Mouse (Mus musculus) heart, embryonic 16.5 days (tissue): ENCODE measurements around the gene Gm10260. TPM values are rescaled to one million over a fixed set of nuclear protein-coding genes. Genes with fewer than 3 reads are reported as not detected.

Experiments
- ATAC-seq: fragments of 200-750 bp; cut with Nextera tagmentation; replicated peaks from 2 replicates; pipeline ENCODE4 v1.8.0; 2017; ENCODE audit warnings: moderate number of reproducible peaks; ENCODE audit not compliant: insufficient read depth, low FRiP score; ENCODE audit errors: extremely low read depth
- H3K27ac ChIP-seq: fragments of 300-500 bp; sonication (generic); 2 replicates; pipeline ENCODE4 v1.5.1; 2014; ENCODE audit warnings: mild to moderate bottlenecking, low read length, control low read depth, moderate library complexity
- H3K27me3 ChIP-seq: fragments of 300-500 bp; sonication (generic); 2 replicates; pipeline ENCODE4 v1.6.1; 2014; ENCODE audit warnings: low read length, mixed read lengths; ENCODE audit not compliant: control insufficient read depth, insufficient read depth
- H3K36me3 ChIP-seq: fragments of 300-500 bp; sonication (generic); 2 replicates; pipeline ENCODE4 v1.6.1; 2014; ENCODE audit not compliant: control insufficient read depth, insufficient read depth
- H3K4me1 ChIP-seq: fragments of 300-500 bp; sonication (generic); 2 replicates; pipeline ENCODE4 v1.6.1; 2014; ENCODE audit warnings: low read length, mixed read lengths; ENCODE audit not compliant: control insufficient read depth, insufficient read depth
- H3K4me2 ChIP-seq: fragments of 300-500 bp; sonication (generic); 2 replicates; pipeline ENCODE4 v1.6.1; 2014; ENCODE audit warnings: low read depth, mild to moderate bottlenecking, control low read depth, low read length
- H3K4me3 ChIP-seq: fragments of 300-500 bp; sonication (generic); 2 replicates; pipeline ENCODE4 v1.5.1; 2014; ENCODE audit warnings: mild to moderate bottlenecking, control low read depth, low read length
- H3K9ac ChIP-seq: fragments of 300-500 bp; sonication (generic); 2 replicates; pipeline ENCODE4 v1.6.1; 2014; ENCODE audit warnings: low read length, control low read depth
- H3K9me3 ChIP-seq: fragments of 300-500 bp; sonication (generic); replicated peaks from 2 replicates; pipeline ENCODE4 v1.6.1; 2016; ENCODE audit warnings: low read length; ENCODE audit not compliant: control insufficient read depth
- WGBS: fragments of 180-500 bp; shearing (Covaris S2); extraction: QIAGEN DNeasy Blood & Tissue Kit; methylation state at CpG from one replicate; pipeline ENCODE4 v1.1.7; 2014; 5-methylcytosine and 5-hydroxymethylcytosine counted together
- polyA plus RNA-seq: library from polyadenylated mRNA; unstranded; fragments of >200 nt; fragmentation: Nextera tagmentation; extraction: Ambion mirVana; gene quantifications from 2 replicates; pipeline ENCODE4 v1.2.1, GENCODE M21; 2015

Gene Gm10260
- polyA plus RNA-seq, 1 experiment from 2014 or later: 21.3 TPM

DNA sequence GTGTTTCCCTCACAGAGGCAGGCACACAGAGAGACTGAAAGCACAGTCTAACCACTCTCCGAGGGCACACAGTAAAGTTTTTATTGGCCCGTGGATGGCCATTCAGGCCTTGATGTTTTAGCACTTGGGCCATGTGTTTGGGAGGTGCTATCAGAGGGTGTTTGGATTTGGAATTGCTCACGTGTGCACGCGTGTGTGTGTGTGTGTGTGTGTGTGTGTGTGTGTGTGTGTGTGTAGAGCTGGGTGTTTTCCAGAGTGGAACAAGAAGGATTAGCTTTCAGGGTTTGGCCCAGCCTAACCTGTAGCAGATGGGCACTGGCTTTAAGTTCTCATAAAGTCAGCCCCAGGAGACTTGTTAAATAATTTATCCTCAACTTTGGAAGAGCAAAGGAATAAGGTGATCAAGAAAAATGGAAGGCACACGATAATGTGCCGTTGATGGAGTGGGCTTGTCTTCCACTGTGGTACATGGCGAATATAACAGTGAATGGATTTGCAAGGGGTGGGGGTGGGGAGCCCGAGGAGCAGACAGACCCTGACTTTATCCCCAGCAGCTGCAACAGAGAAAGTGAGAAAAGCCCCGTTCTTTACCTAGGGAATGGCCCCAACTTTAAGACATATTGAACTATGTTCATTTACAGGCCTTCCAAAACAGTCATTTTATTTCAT, 24.9 kb upstream of the Gm10260 start:
- Histone ChIP-seq H3K36me3 (no peaks in the 10 kb centered on the region), H3K4me2 (no peak overlapping the region), H3K4me3 (no peak overlapping the region), H3K9ac (no peak overlapping the region), H3K27me3 (no peaks in the 10 kb centered on the region), H3K27ac (no peak overlapping the region), H3K9me3 (no peaks in the 10 kb centered on the region), H3K4me1 (peaks cover 15% of the 10 kb centered on the region)
- 76% methylated on average over 10 of the region's 10 CpGs for WGBS
- no peak for ATAC-seq

DNA sequence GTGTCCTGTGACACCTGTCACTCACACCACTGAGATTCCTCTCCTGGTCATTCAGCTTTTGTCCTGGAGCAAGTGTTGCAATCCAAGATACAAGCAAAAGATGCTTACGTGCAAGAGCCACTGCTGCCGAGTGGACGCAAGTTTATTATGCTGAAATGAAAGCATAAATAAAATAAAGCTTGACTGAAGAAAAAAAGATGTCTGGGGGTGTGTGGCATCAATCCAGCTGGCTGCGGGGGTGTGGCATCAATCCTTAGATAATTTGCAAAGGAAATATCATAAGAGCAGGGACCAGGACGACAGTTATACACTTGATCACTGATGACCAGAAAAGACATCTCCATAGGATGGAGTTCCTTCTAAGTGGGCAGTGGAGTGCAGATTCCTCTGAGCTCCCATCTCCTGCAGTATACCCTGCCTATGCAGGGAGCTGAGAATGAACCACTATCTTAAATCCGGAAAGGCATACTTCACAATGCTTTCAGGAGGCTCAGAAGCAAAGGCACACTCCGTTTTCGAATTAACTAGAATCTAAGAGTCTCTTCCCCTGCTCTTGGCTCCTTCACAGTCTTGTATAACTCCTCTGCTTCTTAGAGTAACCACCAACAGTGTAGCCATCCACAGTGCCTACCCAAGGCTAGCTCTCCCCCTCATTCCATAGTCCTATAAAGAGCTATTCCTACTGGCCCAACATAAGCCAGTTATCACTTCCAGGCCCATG, 23.2 kb upstream of the Gm10260 start:
- Histone ChIP-seq H3K27ac (no peak overlapping the region), H3K36me3 (no peaks in the 10 kb centered on the region), H3K9me3 (no peaks in the 10 kb centered on the region), H3K4me1 (peaks cover 18% of the 10 kb centered on the region), H3K4me3 (no peak overlapping the region), H3K9ac (no peak overlapping the region), H3K4me2 (no peak overlapping the region), H3K27me3 (no peaks in the 10 kb centered on the region)
- 82% methylated on average over 8 of the region's 8 CpGs for WGBS
- ATAC-seq: no peak

DNA sequence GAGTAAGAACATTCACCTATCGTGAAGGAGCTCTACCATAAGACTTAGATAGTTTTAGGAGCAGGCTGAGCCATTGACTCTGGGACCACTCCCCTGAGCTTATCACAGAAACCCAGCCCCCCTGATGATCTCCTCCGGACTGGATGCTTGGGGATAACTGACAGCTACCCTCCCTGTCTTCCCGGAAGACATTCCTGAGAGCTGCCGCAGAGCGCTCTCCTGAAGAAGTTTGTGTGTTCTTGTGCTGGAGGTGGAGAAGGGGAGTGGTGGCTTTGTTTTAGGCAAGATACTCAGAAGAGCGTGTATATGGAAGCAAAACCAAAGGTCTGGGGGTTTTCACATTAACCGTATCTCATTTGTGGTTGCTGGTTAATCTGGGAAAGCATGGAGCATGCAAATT, 21.6 kb upstream of the Gm10260 start:
- no peak overlapping the region for H3K4me3 ChIP-seq
- no peaks in the 10 kb centered on the region for H3K36me3 ChIP-seq
- H3K27ac ChIP-seq: no peak overlapping the region
- no peaks in the 10 kb centered on the region for H3K27me3 ChIP-seq
- WGBS: 33% methylated on average over 7 of the region's 7 CpGs
- H3K9me3 ChIP-seq: no peaks in the 10 kb centered on the region
- H3K4me1 ChIP-seq: peaks cover 23% of the 10 kb centered on the region
- H3K4me2 ChIP-seq: no peak overlapping the region; the same call in 1 of the 2 replicates
- ATAC-seq: no peak
- no peak overlapping the region for H3K9ac ChIP-seq

DNA sequence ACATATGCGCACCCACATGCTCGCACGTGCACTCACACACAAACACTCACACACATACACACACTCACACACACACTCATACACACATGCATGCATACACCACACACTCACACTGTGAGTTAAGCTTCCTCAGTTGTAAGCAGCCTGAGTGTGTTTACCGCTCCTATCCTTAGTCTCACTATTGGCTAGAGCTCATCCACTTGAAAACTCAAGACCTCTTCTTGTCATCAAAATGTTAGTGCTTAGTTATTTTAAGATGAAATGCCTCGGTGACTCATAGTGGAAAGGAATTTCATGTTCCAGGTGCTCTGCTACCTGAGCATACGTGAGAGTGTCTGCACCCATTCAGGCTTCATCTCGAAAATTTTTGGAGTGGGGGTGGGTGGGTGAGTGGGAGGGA, 21.2 kb upstream of the Gm10260 start:
- H3K36me3 ChIP-seq: no peaks in the 10 kb centered on the region
- no peak for ATAC-seq
- WGBS: 56% methylated on average over 7 of the region's 7 CpGs
- H3K27me3 ChIP-seq: no peaks in the 10 kb centered on the region
- H3K4me2 ChIP-seq: no peak overlapping the region; the same call in 1 of the 2 replicates
- peaks cover 27% of the 10 kb centered on the region for H3K4me1 ChIP-seq
- H3K27ac ChIP-seq: no peak overlapping the region
- no peak overlapping the region for H3K4me3 ChIP-seq
- no peaks in the 10 kb centered on the region for H3K9me3 ChIP-seq
- H3K9ac ChIP-seq: no peak overlapping the region

DNA sequence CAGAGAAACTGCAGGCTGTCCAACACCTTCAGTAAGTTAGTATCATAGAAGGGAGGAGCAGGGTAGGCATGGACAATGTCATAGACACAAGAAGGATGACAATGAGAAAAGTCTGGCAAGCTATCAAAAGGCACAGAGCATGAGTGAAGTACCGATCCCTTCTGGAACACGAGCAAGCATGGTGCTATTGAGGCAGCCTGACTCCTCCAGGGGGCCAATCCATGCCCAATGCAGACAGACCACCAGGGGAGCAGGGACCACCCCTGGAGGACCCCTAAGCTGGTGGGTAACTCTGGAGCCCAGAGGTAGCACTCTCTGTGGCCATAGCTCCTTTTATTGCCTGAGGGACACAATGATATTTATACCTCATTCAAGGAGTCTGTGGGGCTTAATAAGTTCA, 20.1 kb upstream of the Gm10260 start:
- H3K9ac ChIP-seq: no peak overlapping the region
- WGBS: 37% methylated on average over 2 of the region's 2 CpGs
- no peak for ATAC-seq
- H3K36me3 ChIP-seq: no peaks in the 10 kb centered on the region
- no peak overlapping the region for H3K4me3 ChIP-seq
- H3K27ac ChIP-seq: no peak overlapping the region
- H3K4me2 ChIP-seq: no peak overlapping the region
- H3K4me1 ChIP-seq: peaks cover 31% of the 10 kb centered on the region
- no peaks in the 10 kb centered on the region for H3K9me3 ChIP-seq
- H3K27me3 ChIP-seq: no peaks in the 10 kb centered on the region

DNA sequence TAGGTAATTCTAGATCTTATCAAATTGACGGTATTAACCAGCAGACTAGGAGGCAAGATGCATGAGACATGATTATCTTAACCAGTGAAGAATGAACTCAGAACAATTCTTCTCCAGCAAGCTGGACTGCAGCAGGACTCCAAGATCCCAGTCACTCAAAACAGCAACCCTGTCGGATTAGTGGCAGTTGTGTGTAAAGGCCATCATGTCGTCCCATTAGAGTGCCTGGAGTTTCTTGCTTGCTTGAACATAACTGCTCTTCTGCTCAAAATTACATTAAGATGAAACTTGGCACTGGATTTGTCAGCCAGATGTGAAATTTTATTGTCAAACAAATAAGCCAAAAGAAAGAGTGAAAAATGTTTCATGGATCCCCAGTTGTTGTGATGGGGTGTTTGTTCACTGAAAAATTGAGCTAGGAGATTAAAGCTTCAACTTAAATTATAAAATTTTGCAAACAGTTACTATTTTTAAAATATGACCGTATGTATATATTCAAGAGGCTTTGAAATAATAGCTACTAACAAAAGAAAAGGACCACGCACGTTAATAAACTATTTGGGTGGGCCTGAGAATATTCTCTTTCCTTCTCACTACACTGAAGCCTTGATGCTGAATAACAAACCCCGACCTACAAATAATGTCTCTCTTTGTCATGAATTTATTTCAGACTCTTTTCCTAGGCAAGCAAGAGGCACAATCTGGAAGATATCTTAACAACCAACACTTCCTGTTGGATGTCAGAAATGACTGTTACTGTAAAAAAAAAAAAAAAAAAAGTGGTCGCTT, 19.4 kb upstream of the Gm10260 start:
- Histone ChIP-seq H3K9ac (no peak overlapping the region), H3K4me3 (no peak overlapping the region), H3K9me3 (no peaks in the 10 kb centered on the region), H3K36me3 (no peaks in the 10 kb centered on the region), H3K4me1 (peaks cover 31% of the 10 kb centered on the region), H3K27me3 (no peaks in the 10 kb centered on the region), H3K27ac (no peak overlapping the region; the same call in 1 of the 2 replicates), H3K4me2 (no peak overlapping the region)
- WGBS: 72% methylated on average over 8 of the region's 8 CpGs
- no peak for ATAC-seq

DNA sequence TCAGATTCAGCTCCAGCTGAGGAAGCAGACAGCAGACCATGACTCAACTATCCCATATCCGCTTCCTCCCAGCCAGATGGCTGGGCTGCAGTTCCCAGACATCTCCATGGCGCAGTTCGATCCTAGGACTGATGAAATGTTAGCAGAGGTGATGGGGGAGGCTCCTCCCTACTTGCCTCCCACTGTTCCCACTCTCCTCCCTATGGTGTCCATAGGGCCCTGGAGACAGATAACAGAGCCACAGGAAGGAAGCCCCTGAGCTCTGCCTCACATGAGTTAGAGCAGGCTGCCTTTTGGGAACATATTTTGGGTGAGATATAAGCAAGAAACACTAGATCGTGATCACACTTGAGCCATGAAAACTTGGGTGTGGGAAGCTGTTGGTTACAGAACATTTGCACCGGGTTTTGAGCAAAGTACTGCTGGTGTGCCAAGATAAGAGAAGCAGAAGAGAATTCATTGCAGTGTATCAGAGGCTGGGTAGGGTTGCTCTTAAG, 18.3 kb upstream of the Gm10260 start:
- Histone ChIP-seq H3K4me1 (peaks cover 31% of the 10 kb centered on the region), H3K9ac (no peak overlapping the region), H3K27ac (no peak overlapping the region; the same call in 1 of the 2 replicates), H3K36me3 (no peaks in the 10 kb centered on the region), H3K4me3 (no peak overlapping the region), H3K4me2 (no peak overlapping the region), H3K27me3 (no peaks in the 10 kb centered on the region), H3K9me3 (no peaks in the 10 kb centered on the region)
- ATAC-seq: no peak
- WGBS: 62% methylated on average over 5 of the region's 5 CpGs

DNA sequence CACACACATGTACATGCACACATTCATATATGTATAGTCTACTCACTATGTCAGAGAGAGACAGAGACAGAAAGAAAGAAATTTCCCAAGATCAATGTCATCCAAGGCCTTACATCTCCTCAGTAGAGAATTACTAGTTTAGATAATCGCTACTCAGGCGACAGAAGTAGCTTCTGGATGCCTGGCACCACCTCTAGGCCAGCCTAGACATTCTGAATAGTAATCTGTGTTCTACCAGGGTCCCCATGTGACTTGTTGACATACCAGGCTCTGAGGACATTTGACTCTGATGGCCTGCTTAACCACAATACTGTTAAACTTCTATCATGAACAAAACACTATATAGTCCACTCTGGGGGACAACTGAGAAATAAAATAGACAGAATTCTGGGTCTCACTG, 17.2 kb upstream of the Gm10260 start:
- Histone ChIP-seq H3K9ac (no peak overlapping the region), H3K4me1 (peaks cover 33% of the 10 kb centered on the region), H3K27ac (no peak overlapping the region), H3K36me3 (no peaks in the 10 kb centered on the region), H3K9me3 (no peaks in the 10 kb centered on the region), H3K4me3 (no peak overlapping the region), H3K27me3 (no peaks in the 10 kb centered on the region), H3K4me2 (no peak overlapping the region)
- ATAC-seq: no peak
- WGBS: 55% methylated on average over 2 of the region's 2 CpGs

DNA sequence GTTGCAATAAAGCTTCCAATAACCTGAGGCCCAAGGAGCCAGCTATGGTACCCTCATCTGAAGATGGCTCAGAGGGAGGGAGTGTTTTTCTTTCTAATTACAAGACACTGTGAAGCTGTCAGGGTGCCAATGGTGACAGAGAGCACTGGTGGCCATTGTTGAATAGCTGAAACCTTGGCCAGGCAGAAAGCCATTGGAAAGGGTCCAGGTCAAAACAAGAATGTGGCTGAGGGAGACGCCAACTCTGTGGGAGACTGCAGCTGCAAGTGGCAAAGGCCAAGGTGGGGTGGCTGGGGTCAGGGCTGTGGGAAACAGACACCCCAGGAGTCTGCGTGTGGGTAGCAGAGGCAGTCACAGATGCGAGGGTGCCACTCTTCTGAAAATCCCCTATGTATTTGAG, 16.3 kb upstream of the Gm10260 start:
- ATAC-seq: peak; percentile 64; the same call in 1 of the 2 replicates
- H3K4me3 ChIP-seq: no peak overlapping the region
- peaks cover 3% of the 10 kb centered on the region for H3K9me3 ChIP-seq
- no peaks in the 10 kb centered on the region for H3K27me3 ChIP-seq
- no peak overlapping the region for H3K9ac ChIP-seq
- peaks cover 32% of the 10 kb centered on the region for H3K4me1 ChIP-seq
- peak overlapping the region; percentile 45 for H3K27ac ChIP-seq
- H3K36me3 ChIP-seq: no peaks in the 10 kb centered on the region
- WGBS: 46% methylated on average over 3 of the region's 3 CpGs
- H3K4me2 ChIP-seq: no peak overlapping the region
